Mouse (Mus musculus): ENCODE results near the gene Dscaml1. TPM values are rescaled to one million over a fixed set of nuclear protein-coding genes. Genes with fewer than 3 reads are reported as not detected.

Gene Dscaml1
- polyA plus RNA-seq, 1 experiment from 2014 or later, result 0.27 TPM

DNA sequence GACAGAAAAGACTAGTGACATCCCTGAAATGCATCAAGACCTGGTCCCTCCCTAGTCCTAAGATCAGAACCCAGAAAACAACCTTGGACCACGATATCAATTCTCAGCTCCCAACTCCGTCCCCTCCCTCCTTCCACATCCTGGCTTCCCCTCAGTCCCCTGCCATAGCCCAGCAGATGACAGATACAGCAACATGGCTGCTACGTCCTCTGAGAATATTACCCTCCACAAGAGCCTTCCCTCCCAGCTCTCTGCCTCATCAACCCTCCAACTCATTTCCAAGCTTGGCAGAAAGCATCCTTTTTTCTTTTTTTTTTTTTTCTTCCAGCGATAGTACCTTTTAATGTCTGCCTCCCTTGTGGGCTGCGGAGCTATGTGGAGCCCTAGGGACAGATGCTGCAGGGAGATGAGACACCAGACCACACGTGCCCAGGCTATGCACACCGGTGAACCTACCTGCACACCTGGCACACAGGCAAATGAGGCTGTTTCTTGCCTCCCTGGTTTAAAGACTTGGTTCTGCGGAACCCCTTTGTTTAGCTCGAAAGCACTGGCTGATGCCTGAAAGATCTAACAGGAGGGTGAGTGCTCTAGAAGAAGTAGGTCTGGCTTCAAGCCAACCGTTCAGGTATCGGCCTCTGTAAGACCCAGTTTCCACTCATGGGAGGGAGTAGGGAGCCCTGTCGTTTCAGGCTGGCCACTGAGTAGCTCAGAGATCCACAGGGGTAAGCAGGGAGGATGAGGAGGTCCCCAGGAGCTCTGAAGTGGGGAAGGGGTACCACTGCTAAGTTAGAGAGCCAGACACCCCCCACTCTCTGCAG is 357.0 kb downstream of the Dscaml1 start:
- ATAC-seq (ENCODE audit: borderline replicate concordance, extremely low read depth, low FRiP score, low TSS enrichment), result no peak
- Histone ChIP-seq H3K27ac (no peak overlapping the region), H3K9ac (no peak overlapping the region), H3K4me1 (peaks cover 20% of the 10 kb centered on the region), H3K36me3 (peaks cover 6% of the 10 kb centered on the region; the same call in 1 of the 2 replicates), H3K27me3 (no peaks in the 10 kb centered on the region), H3K4me2 (no peak overlapping the region), H3K9me3 (no peaks in the 10 kb centered on the region), H3K4me3 (no peak overlapping the region)
- WGBS, result 63% methylated on average over 12 of the region's 12 CpGs

DNA sequence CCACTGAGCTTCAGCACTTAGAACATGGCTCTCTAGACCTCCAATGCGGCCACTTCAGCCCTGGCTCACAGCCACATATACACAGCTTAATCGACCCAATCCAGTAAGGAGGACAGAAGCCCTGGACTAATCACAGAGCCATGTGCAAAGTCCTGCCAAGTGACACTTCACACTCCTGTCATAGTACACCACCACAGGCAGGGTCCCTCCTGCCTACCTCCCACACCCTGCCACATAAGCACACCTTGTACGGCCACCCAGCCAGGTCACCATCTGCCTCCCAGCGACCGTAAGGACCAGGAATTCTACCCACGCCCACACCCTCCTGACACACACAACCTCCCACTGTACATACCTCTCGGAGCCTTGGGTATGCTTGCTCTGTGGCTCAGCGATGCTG is 360.6 kb downstream of the Dscaml1 start:
- Histone ChIP-seq H3K4me3 (no peak overlapping the region), H3K9ac (peak overlapping the region; percentile 19; the same call in 1 of the 2 replicates), H3K4me1 (peaks cover 20% of the 10 kb centered on the region), H3K27ac (peak overlapping the region; percentile 44; the same call in 1 of the 2 replicates), H3K4me2 (no peak overlapping the region), H3K36me3 (no peaks in the 10 kb centered on the region), H3K9me3 (no peaks in the 10 kb centered on the region), H3K27me3 (no peaks in the 10 kb centered on the region)
- peak; percentile 55 for ATAC-seq (ENCODE audit: borderline replicate concordance, extremely low read depth, low FRiP score, low TSS enrichment)
- 55% methylated on average over 8 of the region's 8 CpGs for WGBS

DNA sequence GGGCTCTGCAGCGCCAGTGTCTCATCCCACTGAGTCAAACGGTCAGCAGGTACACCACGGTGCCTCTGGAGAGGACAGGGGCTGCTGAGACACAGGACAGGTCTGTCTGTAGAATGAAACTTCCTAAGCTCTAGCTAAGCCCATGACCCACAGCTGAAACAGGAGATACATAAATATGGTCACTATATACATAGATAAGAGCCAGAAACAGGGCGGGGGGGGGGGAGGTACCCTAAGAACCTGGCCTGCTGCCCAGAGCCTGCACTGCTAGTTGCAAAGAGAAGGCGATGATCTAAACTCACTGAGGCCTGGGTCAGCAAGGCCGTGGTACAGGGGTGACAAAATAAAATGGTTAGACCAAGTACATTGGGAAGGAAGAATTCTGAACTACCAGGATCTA is 361.1 kb downstream of the Dscaml1 start:
- Histone ChIP-seq H3K27me3 (no peaks in the 10 kb centered on the region), H3K4me2 (no peak overlapping the region), H3K4me3 (no peak overlapping the region), H3K9me3 (no peaks in the 10 kb centered on the region), H3K4me1 (peaks cover 20% of the 10 kb centered on the region), H3K36me3 (no peaks in the 10 kb centered on the region), H3K27ac (peak overlapping the region; percentile 44; the same call in 1 of the 2 replicates), H3K9ac (peak overlapping the region; percentile 19; the same call in 1 of the 2 replicates)
- peak; percentile 20; the same call in 1 of the 2 replicates for ATAC-seq (ENCODE audit: borderline replicate concordance, extremely low read depth, low FRiP score, low TSS enrichment)
- 35% methylated on average over 6 of the region's 6 CpGs for WGBS

DNA sequence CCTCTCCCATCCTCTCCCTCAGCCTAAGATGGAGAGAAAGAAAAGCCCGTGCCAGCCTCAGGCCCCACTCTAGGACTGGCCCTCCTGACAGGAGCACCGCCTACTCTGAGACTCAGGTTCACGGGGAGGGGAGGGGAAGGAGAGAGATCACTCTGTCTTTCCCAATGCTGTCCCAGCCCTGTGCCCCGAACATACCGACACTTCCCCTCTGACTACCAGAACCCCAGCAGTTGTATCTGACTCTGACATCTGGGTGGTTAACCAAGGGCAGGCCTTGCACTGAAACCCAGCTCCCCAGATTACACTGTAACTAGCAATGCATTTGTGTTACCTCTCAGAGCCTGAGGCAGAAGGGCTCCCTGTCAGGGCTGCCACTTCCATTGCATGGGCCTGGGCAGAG is 362.0 kb downstream of the Dscaml1 start:
- no peak for ATAC-seq (ENCODE audit: borderline replicate concordance, extremely low read depth, low FRiP score, low TSS enrichment)
- no peak overlapping the region for H3K4me3 ChIP-seq
- no peaks in the 10 kb centered on the region for H3K9me3 ChIP-seq
- H3K9ac ChIP-seq, result no peak overlapping the region
- no peak overlapping the region for H3K4me2 ChIP-seq
- no peaks in the 10 kb centered on the region for H3K27me3 ChIP-seq
- H3K27ac ChIP-seq, result no peak overlapping the region
- 43% methylated on average over 5 of the region's 5 CpGs for WGBS
- H3K36me3 ChIP-seq, result no peaks in the 10 kb centered on the region
- peaks cover 16% of the 10 kb centered on the region for H3K4me1 ChIP-seq

DNA sequence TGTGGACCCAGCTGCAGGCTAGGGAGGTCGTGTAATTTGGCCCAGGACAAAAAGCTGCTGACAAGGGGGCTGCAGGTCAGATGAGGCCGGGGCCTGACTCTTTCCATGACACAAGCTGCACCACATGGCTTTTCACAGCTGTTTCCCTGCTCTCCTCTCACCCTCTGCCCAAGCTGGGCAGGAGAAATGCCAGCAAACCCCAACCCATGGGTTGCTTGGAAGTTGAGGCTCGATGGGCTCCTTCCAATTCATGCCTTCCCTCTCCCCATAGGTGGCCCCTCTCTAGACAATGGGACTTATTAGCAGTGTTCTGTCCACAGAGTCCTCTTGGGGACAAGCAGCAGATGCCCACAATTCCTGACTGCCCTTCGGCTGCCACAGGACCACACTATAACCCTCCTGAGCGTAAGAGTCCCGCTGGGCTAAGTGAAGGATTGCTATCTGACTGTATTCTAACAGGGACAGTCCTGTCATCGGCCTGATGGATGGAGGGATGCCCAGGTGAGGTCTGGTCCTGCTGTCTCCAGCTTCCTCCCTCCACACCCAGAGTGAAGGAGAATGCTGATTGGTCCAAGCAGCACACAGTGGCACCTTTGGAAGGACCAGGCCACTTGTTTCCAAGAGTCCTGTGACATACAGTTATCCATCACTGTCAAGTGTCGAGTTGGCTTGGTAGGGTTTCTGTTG is 365.2 kb downstream of the Dscaml1 start:
- Histone ChIP-seq H3K27ac (no peak overlapping the region), H3K4me1 (peaks cover 16% of the 10 kb centered on the region), H3K36me3 (peaks cover 6% of the 10 kb centered on the region; the same call in 1 of the 2 replicates), H3K4me2 (no peak overlapping the region), H3K9ac (no peak overlapping the region), H3K9me3 (no peaks in the 10 kb centered on the region), H3K4me3 (no peak overlapping the region), H3K27me3 (no peaks in the 10 kb centered on the region)
- ATAC-seq (ENCODE audit: borderline replicate concordance, extremely low read depth, low FRiP score, low TSS enrichment), result no peak
- 74% methylated on average over 8 of the region's 8 CpGs for WGBS

DNA sequence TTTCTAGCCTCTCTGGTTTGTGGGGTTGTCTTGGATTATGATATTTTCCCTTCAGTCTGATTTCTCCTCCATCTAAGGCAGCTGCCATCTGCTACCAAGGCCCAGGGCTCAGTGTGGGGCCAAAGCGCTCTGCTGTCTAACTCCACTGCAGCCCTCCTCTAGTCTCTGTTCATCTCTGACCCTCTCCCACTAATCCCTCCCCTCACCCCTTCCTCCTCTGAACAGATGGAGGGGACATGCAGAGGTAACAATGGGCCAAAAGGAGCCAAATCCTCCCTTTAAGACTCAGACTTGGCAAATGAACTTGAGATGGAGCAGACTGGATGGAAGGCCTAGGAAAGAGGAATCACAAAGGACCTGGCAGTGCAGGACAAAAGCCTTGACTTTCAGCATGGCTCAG is 365.8 kb downstream of the Dscaml1 start:
- Histone ChIP-seq H3K4me2 (no peak overlapping the region), H3K27me3 (no peaks in the 10 kb centered on the region), H3K27ac (no peak overlapping the region), H3K9me3 (no peaks in the 10 kb centered on the region), H3K4me1 (peaks cover 10% of the 10 kb centered on the region), H3K4me3 (no peak overlapping the region), H3K36me3 (peaks cover 6% of the 10 kb centered on the region; the same call in 1 of the 2 replicates), H3K9ac (no peak overlapping the region)
- WGBS, result 96% methylated on average over 1 of the region's 1 CpGs
- ATAC-seq (ENCODE audit: borderline replicate concordance, extremely low read depth, low FRiP score, low TSS enrichment), result no peak

DNA sequence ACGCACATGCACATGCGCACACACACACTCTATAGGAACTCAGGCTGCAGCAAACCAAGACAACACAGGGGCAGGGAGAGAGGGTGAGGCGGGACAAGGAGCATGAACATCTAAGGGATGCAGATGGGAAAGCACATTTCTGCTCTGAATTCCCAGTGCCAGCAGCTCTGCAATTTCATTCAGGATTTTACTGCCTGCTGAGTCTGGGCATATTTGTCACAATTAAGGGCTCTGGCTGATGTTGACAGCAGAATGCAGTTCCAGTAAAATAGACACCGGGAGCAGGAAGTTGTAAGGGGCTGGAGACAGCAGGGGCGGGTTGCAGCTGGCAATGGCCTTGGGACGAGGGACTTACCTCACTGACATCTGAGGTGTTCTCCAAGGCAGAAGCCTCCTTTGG is 367.3 kb downstream of the Dscaml1 start:
- no peak overlapping the region for H3K9ac ChIP-seq
- H3K36me3 ChIP-seq, result peaks cover 6% of the 10 kb centered on the region; the same call in 1 of the 2 replicates
- no peak overlapping the region for H3K27ac ChIP-seq
- H3K4me1 ChIP-seq, result no peaks in the 10 kb centered on the region
- WGBS, result 76% methylated on average over 6 of the region's 6 CpGs
- no peak for ATAC-seq (ENCODE audit: borderline replicate concordance, extremely low read depth, low FRiP score, low TSS enrichment)
- no peaks in the 10 kb centered on the region for H3K27me3 ChIP-seq
- no peak overlapping the region for H3K4me3 ChIP-seq
- H3K4me2 ChIP-seq, result no peak overlapping the region
- no peaks in the 10 kb centered on the region for H3K9me3 ChIP-seq

DNA sequence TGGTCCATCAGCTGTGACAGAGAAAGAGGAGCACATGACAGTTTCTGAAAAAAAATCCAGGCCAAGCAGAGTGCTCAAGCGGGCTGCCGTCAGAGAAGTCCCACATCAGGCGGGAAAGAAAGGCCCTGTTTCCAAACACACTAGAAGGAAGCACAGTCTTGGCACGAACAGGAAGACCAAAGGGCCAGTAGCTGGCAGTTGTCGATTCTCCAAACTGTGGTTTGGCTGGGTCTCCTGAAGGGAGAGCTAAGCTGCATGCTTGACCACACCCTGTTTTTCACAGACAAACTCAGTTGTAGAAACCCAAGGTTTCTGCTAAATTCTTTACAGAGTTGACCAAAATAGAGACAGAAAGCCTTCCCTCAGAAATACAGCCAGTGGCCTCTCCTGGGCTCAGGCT is 369.3 kb downstream of the Dscaml1 start:
- 59% methylated on average over 5 of the region's 5 CpGs for WGBS
- peaks cover 6% of the 10 kb centered on the region; the same call in 1 of the 2 replicates for H3K36me3 ChIP-seq
- H3K9ac ChIP-seq, result no peak overlapping the region
- no peak overlapping the region for H3K27ac ChIP-seq
- no peak for ATAC-seq (ENCODE audit: borderline replicate concordance, extremely low read depth, low FRiP score, low TSS enrichment)
- no peaks in the 10 kb centered on the region for H3K4me1 ChIP-seq
- H3K4me3 ChIP-seq, result no peak overlapping the region
- H3K9me3 ChIP-seq, result no peaks in the 10 kb centered on the region
- no peak overlapping the region for H3K4me2 ChIP-seq
- H3K27me3 ChIP-seq, result no peaks in the 10 kb centered on the region

DNA sequence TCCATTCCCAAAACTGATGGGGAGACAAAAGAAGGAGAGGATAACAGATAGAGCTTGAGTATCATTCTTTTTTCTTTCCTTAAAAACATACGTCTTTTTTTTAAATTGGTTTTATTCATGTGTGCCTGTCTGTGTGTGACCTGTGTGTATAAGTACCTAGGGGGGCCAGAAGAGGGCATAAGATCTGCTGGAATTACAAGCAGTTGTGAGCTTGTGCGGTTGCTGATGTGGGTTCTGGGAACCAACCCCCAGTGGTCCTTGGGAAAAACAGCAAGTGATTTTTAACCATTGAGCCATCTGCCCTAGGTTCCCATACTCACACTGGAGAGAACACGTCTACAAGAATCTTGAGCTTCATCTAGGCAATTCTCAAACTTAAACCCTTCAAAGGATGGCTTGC is 370.8 kb downstream of the Dscaml1 start:
- Histone ChIP-seq H3K9me3 (no peaks in the 10 kb centered on the region), H3K4me3 (no peak overlapping the region), H3K9ac (no peak overlapping the region), H3K36me3 (peaks cover 6% of the 10 kb centered on the region; the same call in 1 of the 2 replicates), H3K4me1 (no peaks in the 10 kb centered on the region), H3K27me3 (no peaks in the 10 kb centered on the region), H3K4me2 (no peak overlapping the region), H3K27ac (no peak overlapping the region)
- 81% methylated on average over 3 of the region's 3 CpGs for WGBS
- ATAC-seq (ENCODE audit: borderline replicate concordance, extremely low read depth, low FRiP score, low TSS enrichment), result no peak

DNA sequence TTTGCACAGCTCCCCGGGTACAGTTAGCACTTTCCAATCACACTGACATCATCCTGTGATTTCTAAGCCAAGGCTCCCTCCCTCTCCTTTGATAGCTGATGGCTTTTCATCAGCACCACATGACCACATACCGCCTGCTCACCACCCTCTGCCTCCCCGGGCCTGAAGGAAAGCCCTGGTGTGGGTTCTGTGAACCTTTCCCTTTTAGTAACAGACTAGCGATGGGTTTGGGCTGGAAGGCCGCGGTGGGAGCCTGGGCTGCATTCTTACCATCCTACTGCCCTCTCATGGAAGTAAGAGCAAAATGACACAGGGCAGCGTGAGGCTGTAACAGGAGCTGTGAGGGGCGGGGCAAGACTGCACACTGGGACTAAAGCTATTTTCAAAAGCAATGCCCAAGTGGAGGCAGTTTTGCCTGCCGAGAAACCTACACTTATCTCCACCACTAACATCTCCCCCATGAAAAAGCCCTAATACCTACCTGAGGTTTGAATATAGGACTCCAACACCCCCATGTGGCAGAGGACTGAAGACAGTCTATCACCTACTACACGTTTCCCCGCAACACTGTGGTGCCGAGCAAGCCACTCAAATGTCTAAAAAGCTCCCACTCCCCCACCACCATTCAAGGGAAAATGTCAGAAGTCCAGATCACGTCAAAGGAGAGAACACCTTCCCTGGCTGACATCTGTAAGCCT is 372.2 kb downstream of the Dscaml1 start:
- H3K4me1 ChIP-seq, result no peaks in the 10 kb centered on the region
- peaks cover 5% of the 10 kb centered on the region; the same call in 1 of the 2 replicates for H3K36me3 ChIP-seq
- 14% methylated on average over 13 of the region's 13 CpGs for WGBS
- ATAC-seq (ENCODE audit: borderline replicate concordance, extremely low read depth, low FRiP score, low TSS enrichment), result peak; percentile 64
- H3K27ac ChIP-seq, result no peak overlapping the region
- no peak overlapping the region for H3K4me2 ChIP-seq
- no peak overlapping the region for H3K9ac ChIP-seq
- no peak overlapping the region for H3K4me3 ChIP-seq
- no peaks in the 10 kb centered on the region for H3K27me3 ChIP-seq
- no peaks in the 10 kb centered on the region for H3K9me3 ChIP-seq

DNA sequence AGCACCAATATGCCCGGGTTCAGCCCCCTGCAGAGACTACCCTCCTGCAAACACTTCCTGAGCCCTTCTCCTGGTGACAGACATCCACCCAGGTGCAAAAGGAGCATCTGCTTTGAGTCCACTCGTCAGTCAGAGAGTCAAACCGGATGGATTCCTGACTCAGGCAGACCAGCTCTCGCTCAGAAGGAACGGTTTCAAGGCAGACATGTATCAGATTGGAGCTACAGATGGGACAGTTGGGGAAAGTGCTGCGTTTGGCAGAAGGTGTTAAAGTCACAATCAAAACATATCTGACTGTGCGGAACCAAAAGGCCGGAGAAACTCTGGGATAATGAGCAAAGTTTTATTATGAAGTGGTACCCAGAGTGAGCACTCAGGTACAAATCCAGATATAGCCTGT is 373.0 kb downstream of the Dscaml1 start:
- H3K27ac ChIP-seq, result no peak overlapping the region
- no peak overlapping the region for H3K4me3 ChIP-seq
- H3K9ac ChIP-seq, result no peak overlapping the region
- WGBS, result 74% methylated on average over 8 of the region's 8 CpGs
- no peak overlapping the region for H3K4me2 ChIP-seq
- H3K4me1 ChIP-seq, result no peaks in the 10 kb centered on the region
- H3K36me3 ChIP-seq, result no peaks in the 10 kb centered on the region; the same call in 1 of the 2 replicates
- H3K9me3 ChIP-seq, result no peaks in the 10 kb centered on the region
- H3K27me3 ChIP-seq, result no peaks in the 10 kb centered on the region
- ATAC-seq (ENCODE audit: borderline replicate concordance, extremely low read depth, low FRiP score, low TSS enrichment), result no peak

Data from lung, embryonic 15.5 days (tissue).